Mouse (Mus musculus): ENCODE results near the gene Fhl2.

Gene Fhl2

DNA sequence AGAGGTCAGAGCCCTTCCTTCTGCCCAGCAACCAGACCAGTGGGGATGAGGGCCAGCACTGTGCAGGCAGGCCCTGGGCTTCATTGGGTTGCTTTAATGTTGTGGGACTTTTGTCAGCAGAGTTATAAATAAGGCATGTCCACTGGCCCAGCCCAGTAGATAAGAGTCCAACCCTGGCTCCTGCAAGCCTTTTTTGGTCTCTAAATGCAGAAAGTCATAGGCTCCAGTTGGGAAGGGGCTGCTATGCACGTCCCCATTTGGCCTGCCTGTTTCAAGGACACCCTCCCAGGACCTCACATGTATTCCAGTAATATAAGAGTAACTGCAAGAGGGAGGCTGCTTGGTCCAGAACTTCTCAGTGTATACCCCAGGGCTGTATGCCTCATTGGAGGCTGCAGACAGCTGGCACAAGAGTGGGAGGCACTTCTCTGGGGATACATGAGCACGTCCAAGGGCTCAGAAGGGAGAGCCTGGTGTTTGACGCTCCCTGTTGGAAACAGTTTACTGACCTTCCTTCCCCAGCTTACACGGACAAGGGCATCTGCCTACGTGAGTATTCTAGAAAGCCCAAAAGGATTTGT, at the start of gene Fhl2:
TSS of gene Fhl2 (minus strand) at position 324 of the 581 bp plus-strand sequence.
- DNase-seq: no peak

DNA sequence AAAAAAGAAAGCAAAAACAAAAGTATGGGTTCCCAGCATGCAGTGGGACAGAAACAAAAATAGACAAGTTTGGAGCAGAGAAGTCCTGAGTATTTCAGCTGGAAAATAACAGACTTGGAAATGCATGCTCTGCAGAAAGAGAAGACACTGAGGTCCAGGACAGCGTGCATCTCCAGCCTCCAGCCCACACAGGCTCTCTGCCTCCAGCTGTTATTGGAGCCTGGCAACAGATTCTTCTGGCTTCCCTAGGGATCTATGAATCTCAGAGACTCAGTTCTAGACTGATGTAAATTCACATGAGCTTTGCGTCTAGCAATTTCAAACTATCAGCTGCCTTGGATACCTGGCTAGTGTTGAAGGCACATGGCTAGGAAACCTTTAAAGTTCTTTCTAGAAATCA, 48.2 kb upstream of the Fhl2 start:
- DNase-seq: no peak

DNA sequence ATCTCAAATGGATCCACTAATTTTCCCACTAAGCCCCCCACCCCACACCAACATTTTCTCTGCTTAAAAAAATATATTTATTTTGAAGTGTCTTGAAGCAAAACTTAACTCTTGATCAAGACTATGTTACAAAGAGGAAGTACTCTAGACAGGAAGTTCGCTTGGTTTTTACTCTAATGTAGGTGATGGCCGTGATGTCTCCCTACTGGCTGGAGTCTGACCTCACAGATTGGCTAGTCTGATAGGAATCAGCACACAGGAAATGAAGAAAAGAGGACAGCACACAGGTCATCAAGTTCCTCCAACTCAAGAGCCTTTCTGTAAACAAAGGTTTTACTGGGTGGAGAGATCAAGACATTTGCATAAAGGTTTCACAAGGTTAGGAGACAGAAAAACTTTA, 44.4 kb upstream of the Fhl2 start:
- no peak for DNase-seq

DNA sequence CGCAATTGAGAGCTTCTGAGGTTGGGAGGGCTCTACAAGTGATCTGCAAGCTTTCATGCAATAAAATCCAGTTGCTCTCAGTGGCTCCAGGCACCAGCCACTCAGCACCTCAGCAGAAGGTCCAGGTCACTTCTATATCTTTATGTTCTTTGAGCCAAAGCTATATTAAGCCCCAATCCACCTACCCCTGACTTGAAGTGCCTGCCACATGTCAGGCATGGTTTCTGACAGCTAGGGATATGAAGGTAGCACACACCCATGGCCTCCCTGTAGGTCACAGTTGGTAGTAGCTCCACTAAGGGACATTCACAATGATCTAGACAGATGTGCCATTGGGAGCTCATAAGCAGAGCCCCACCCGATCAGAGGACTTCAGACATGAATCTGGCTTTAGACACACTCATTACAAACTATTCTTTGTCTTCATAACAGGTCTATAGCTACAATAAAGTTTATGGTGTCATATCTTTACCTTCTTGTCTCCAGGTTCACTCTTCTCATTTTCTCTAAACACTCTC, 43.1 kb upstream of the Fhl2 start:
- no peak for DNase-seq

DNA sequence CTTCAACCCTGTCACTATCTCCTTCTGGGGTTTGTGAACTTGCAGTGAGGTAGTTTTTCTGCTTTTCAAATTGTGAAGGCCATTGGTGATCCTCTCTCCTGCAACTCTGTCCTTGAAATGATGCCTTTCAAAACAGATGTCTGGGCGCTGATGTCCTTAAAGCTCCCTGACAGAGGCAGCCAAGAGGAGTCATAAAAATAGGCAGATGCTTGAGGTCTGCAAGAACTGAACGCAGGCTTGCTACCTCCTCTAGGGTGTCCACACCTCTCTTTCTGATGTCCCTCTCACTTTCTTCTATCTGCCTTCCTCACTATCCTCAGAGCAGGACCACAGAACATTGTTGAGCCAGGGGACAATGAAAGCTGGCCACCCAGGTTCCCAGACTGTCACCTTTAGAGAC, 41.7 kb upstream of the Fhl2 start:
- DNase-seq: no peak

- DNase-seq: no peak
Observed at GRCm38 (mm10) chr1:43237360-43238235, 40.8 kb upstream of the Fhl2 start.

DNA sequence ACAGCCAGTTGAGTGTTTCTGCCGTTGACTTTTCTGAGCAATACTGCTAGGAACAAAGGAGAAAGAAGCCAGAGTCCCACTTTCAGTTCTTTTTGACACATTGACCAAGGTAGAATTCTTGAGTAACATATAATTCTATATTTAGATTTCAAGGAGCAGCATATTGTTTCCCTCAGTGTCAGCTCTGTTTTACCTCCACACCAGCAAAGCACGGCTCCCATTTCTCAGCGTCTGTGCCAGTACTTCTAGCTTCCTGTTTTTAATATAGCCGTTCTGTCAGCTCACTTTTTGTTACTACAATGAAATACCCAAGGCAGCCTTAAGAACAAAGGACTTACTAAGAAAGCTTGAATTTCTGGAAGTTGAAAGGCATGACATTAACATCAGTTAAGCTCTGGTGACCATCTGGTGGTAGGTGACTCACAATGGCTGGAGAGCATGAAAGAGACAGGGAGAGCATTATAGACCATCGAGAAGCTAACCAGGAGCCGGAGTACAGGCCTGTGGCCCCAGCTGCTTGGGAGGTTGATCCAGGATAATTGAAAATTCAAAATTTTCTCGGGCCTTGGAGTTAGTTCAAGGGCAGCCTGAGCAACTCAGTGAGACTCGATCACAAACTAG, 28.9 kb upstream of the Fhl2 start:
- DNase-seq: no peak

DNA sequence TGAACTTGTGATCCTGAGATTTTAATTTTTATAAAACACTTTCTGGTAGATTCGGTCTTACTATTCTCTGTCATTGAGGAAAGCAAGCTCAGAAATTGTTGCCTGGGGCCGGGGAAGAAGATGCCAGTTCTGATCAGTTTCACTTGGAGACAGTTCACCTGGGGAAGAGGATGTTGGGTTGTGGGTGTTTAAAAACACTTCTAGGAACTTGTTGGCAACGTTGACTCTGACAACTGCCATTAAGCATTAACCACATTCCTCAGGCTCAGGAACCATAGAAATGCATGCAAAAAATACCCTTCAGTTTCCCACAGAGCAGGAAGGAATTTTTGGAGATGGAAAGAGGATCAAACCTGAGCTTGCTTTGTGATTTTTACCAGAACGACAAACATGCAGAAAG, 28.2 kb upstream of the Fhl2 start:
- no peak for DNase-seq

DNA sequence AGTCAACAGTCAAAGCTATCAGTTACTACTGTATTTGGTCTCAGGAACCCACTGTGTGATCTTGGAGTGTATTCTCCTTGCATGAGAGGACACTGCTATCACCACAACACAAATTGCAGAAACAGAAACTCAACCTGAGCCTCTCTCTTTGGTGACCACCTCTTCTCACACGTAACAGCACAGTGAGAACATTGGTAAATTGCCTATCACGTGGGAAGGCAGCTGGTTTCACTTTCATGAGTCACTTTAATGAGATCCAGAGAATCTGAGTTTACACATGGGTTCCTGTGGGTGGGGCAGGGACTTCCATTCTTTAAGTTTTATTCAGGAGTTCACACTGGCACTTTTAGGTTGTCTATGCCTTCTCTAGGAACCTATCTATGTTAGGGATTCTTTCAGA, 27.4 kb upstream of the Fhl2 start:
- no peak for DNase-seq

DNA sequence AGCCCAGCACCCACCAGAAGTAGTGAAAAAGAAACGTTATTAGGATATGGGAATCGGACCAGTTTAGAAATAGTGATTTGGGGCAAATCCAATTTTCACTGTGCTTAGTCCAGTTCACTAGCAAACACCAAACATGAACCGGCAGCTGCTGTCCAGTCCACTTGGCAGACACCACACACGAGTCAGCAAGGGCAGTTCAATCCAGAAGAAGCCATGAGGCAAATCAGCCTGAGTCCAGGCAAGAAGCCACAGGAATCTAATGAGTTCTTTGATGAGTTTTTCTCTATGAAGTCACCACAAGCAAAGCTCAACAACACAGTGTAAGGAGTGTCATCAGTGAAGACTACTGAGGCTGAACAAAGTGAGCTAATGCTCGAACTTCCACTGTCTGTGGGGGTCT, 26.3 kb upstream of the Fhl2 start:
- no peak for DNase-seq

GRCm38 (mm10) chr1:43218016-43218680, 21.4 kb upstream of the Fhl2 start:
- no peak for DNase-seq

- DNase-seq: no peak
Observed at GRCm38 (mm10) chr1:43215601-43216000, 18.8 kb upstream of the Fhl2 start.

GRCm38 (mm10) chr1:43211274-43211673, 14.5 kb upstream of the Fhl2 start:
- DNase-seq: no peak

- DNase-seq: no peak
Observed at GRCm38 (mm10) chr1:43210285-43210684, 13.5 kb upstream of the Fhl2 start.

DNA sequence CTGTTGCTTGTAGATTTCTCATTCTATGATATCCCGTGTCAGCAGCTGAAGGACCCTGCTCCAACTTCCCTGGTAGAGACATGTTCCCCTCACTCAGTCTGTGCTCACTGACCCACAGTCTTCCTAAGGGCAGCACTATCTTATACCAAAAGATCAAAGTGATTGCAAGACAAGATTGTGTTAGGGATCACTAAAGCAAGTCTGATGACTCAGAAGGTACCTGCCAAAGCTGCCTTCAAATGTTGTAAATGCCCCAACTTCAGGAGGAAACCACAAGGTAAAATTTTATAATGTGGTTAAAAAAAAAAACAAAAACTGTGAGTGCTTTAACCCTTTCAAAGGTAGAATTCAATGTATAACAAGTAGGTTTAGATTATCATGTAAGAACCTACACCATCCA, 10.4 kb upstream of the Fhl2 start:
- DNase-seq: no peak

- DNase-seq: no peak
Observed at GRCm38 (mm10) chr1:43203282-43203681, 6.5 kb upstream of the Fhl2 start.

GRCm38 (mm10) chr1:43202226-43202625, 5.4 kb upstream of the Fhl2 start:
- no peak for DNase-seq

DNA sequence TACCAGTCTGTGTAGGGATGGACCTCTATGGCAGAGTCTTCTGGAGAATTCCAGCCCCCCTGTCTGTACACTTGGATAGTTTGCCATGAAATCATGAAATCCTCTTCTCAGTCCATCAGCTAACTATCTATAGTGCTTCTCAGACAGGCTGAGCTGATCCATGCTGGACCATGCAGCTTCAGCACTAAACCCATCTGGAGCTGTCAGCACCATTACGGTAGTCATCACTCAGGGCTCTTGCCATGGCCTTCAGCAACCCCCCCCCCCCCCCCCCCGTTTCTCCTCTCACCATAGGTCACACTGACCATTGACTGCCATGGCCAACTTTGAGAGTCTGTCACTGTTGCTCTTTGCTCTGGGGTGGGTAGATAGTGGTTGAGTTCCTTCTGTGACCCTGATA, 5.0 kb upstream of the Fhl2 start:
- DNase-seq: no peak

DNA sequence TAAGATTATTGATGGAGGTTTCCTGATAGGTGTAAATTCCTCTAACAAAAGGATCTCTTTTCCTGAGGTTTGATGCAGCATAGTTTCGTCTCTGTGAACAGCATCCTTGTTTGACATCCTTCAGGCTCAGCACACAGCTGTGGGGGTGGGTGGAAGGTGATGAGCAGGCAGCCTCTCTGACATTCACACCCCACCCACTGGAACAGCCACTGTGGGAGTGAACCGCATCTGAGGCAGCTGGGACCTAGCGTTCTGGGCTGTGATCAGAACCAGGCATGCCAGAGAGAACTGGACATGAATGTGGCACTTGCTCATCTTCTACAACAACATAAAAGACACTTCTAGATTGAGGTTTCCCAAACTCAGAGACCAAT, 3.1 kb upstream of the Fhl2 start:
- no peak for DNase-seq

GRCm38 (mm10) chr1:43199210-43199866, 2.6 kb upstream of the Fhl2 start:
- no peak for DNase-seq

DNA sequence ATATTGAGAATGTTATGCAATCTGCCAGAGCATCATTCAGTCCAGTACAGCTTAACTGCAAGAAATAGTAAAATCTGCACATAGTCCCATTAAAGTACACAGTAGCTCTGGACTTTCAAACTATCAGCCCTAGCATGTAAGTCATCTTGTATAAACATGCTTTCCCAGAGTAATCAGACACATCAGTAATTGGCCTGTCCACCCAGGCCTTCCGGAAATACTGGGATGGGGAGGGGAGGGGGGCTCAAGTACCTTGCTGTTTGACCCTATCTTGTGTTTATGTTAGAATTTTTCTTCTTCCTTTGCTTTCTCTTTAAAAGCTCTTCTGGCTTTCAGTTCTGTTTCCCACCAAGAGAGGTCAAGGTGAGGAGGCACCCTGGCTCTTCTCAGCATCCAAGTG, 725 bp downstream of the Fhl2 start:
- DNase-seq: no peak

GRCm38 (mm10) chr1:43193423-43193822, 3.4 kb downstream of the Fhl2 start:
- DNase-seq: no peak

DNA sequence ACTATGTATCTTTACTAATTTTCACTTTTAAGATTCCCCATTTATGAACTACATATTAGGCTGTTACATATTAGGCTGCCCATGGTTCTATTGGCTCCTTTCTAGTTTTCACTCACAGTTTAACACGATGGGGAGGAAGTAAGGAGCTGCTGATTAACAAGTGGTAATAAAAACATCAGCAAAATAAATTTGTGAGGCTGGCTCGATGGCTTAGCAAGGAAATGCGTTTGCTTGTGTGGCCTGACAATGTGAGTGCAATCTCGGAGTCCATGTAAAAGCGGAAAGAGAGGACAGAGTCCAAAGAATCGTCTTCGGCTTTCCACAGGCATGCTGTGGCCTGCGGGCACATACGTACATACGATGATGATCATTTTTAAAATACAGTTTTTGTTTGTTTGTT, 4.3 kb downstream of the Fhl2 start:
- no peak for DNase-seq
